Mouse (Mus musculus) cerebellum, adult 2 months (tissue): Measurements from ENCODE around the gene Gm10447.
"Not testable (repeated sequence)": the region's sequence is repeated elsewhere in the genome, so short reads cannot be mapped to it uniquely, and the experiment has no call there.

Source experiments
- CTCF ChIP-seq: fragments of 200-500 bp; IDR thresholded peaks from 2 replicates; pipeline ENCODE4 v1.5.1; 2011; ENCODE audit warnings: low read depth, mild to moderate bottlenecking, control low read depth, low read length, moderate library complexity, borderline replicate concordance; ENCODE audit not compliant: insufficient read depth
- POLR2A ChIP-seq: fragments of 200-500 bp; IDR thresholded peaks from 2 replicates; pipeline ENCODE4 v1.6.1; 2011; ENCODE audit warnings: low read length, control low read depth, borderline replicate concordance; ENCODE audit not compliant: insufficient read depth

GRCm38 (mm10) chr11:53426914-53427313 lies 30.0 kb downstream of the Gm10447 start:
- TF ChIP-seq POLR2A, CTCF: not testable (repeated sequence)
